Mouse (Mus musculus): ENCODE data around the gene Rbp7. TPM values are rescaled to one million over a fixed set of nuclear protein-coding genes. Genes with fewer than 3 reads are reported as not detected.

The Rbp7 gene
- polyA plus RNA-seq (2012; rRNA removed) = 0.84 TPM in 1 of 2 replicates, not detected in the other

GRCm38 (mm10) chr4:149454879-149455278 lies at the start of gene Rbp7:
Gene Rbp7, minus strand, starts transcription at chr4:149454978.
- TF ChIP-seq CTCF (IDR thresholded peaks at IDR 0.05; ENCODE audit: extremely low read depth, insufficient read depth, low read length) (no peak), POLR2A (IDR thresholded peaks at IDR 0.05; ENCODE audit: extremely low read depth, insufficient read depth, low read length) (no peak)
- H3K4me3 ChIP-seq (ENCODE audit: insufficient read depth, low read length) = no peak within 1 kb of the TSS
- H3K4me1 ChIP-seq (ENCODE audit: control insufficient read depth, insufficient read depth, low read length) = no peaks in the 10 kb centered on the region
- no peak within 1 kb of the TSS for H3K27ac ChIP-seq (ENCODE audit: insufficient read depth, low read length)

- H3K4me3 ChIP-seq (ENCODE audit: insufficient read depth, low read length) = no peak overlapping the region
- no peaks in the 10 kb centered on the region for H3K4me1 ChIP-seq (ENCODE audit: control insufficient read depth, insufficient read depth, low read length)
- H3K27ac ChIP-seq (ENCODE audit: insufficient read depth, low read length) = no peak overlapping the region
- TF ChIP-seq CTCF (IDR thresholded peaks at IDR 0.05; ENCODE audit: extremely low read depth, insufficient read depth, low read length) = no peak
- TF ChIP-seq POLR2A (IDR thresholded peaks at IDR 0.05; ENCODE audit: extremely low read depth, insufficient read depth, low read length) = no peak
Measured at GRCm38 (mm10) chr4:149504363-149504762, 49.6 kb upstream of the Rbp7 start.

GRCm38 (mm10) chr4:149499790-149500189 lies 45.0 kb upstream of the Rbp7 start:
- no peaks in the 10 kb centered on the region for H3K4me1 ChIP-seq (ENCODE audit: control insufficient read depth, insufficient read depth, low read length)
- TF ChIP-seq POLR2A (IDR thresholded peaks at IDR 0.05; ENCODE audit: extremely low read depth, insufficient read depth, low read length) = no peak
- TF ChIP-seq CTCF (IDR thresholded peaks at IDR 0.05; ENCODE audit: extremely low read depth, insufficient read depth, low read length) = no peak
- no peak overlapping the region for H3K27ac ChIP-seq (ENCODE audit: insufficient read depth, low read length)

GRCm38 (mm10) chr4:149498901-149499300 lies 44.1 kb upstream of the Rbp7 start:
- Histone ChIP-seq H3K27ac (ENCODE audit: insufficient read depth, low read length) (no peak overlapping the region), H3K4me3 (ENCODE audit: insufficient read depth, low read length) (no peak overlapping the region), H3K4me1 (ENCODE audit: control insufficient read depth, insufficient read depth, low read length) (no peaks in the 10 kb centered on the region)
- TF ChIP-seq CTCF (IDR thresholded peaks at IDR 0.05; ENCODE audit: extremely low read depth, insufficient read depth, low read length) (no peak), POLR2A (IDR thresholded peaks at IDR 0.05; ENCODE audit: extremely low read depth, insufficient read depth, low read length) (no peak)

More at GRCm38 (mm10) chr4:149499790-149500189, 45.0 kb upstream of the Rbp7 start:
- no peak overlapping the region for H3K4me3 ChIP-seq (ENCODE audit: insufficient read depth, low read length)

- TF ChIP-seq POLR2A (IDR thresholded peaks at IDR 0.05; ENCODE audit: extremely low read depth, insufficient read depth, low read length) (no peak), CTCF (IDR thresholded peaks at IDR 0.05; ENCODE audit: extremely low read depth, insufficient read depth, low read length) (no peak)
- no peak overlapping the region for H3K4me3 ChIP-seq (ENCODE audit: insufficient read depth, low read length)
- peak overlapping the region; percentile 65 for H3K27ac ChIP-seq (ENCODE audit: insufficient read depth, low read length)
- H3K4me1 ChIP-seq (ENCODE audit: control insufficient read depth, insufficient read depth, low read length) = no peaks in the 10 kb centered on the region
Measured at GRCm38 (mm10) chr4:149496612-149497011, 41.8 kb upstream of the Rbp7 start.

- H3K27ac ChIP-seq (ENCODE audit: insufficient read depth, low read length) = no peak overlapping the region
- TF ChIP-seq CTCF (IDR thresholded peaks at IDR 0.05; ENCODE audit: extremely low read depth, insufficient read depth, low read length) = no peak
- TF ChIP-seq POLR2A (IDR thresholded peaks at IDR 0.05; ENCODE audit: extremely low read depth, insufficient read depth, low read length) = no peak
- no peak overlapping the region for H3K4me3 ChIP-seq (ENCODE audit: insufficient read depth, low read length)
- no peaks in the 10 kb centered on the region for H3K4me1 ChIP-seq (ENCODE audit: control insufficient read depth, insufficient read depth, low read length)
Measured at GRCm38 (mm10) chr4:149491151-149491550, 36.4 kb upstream of the Rbp7 start.

- Histone ChIP-seq H3K4me3 (ENCODE audit: insufficient read depth, low read length) (no peak overlapping the region), H3K4me1 (ENCODE audit: control insufficient read depth, insufficient read depth, low read length) (peaks cover under 1% of the 10 kb centered on the region; the same call in 1 of the 2 replicates), H3K27ac (ENCODE audit: insufficient read depth, low read length) (no peak overlapping the region)
- no peak for TF ChIP-seq POLR2A (IDR thresholded peaks at IDR 0.05; ENCODE audit: extremely low read depth, insufficient read depth, low read length)
- TF ChIP-seq CTCF (IDR thresholded peaks at IDR 0.05; ENCODE audit: extremely low read depth, insufficient read depth, low read length) = no peak
Measured at GRCm38 (mm10) chr4:149489415-149490240, 34.9 kb upstream of the Rbp7 start.

- TF ChIP-seq CTCF (IDR thresholded peaks at IDR 0.05; ENCODE audit: extremely low read depth, insufficient read depth, low read length) = no peak
- no peak for TF ChIP-seq POLR2A (IDR thresholded peaks at IDR 0.05; ENCODE audit: extremely low read depth, insufficient read depth, low read length)
- no peak overlapping the region for H3K27ac ChIP-seq (ENCODE audit: insufficient read depth, low read length)
Measured at GRCm38 (mm10) chr4:149487729-149488128, 33.0 kb upstream of the Rbp7 start.

GRCm38 (mm10) chr4:149485825-149486206 lies 31.0 kb upstream of the Rbp7 start:
- H3K4me1 ChIP-seq (ENCODE audit: control insufficient read depth, insufficient read depth, low read length) = peaks cover 3% of the 10 kb centered on the region; the same call in 1 of the 2 replicates
- 0 out of 2 replicates have a peak, but pooled peaks have one; percentile 22 for TF ChIP-seq CTCF (IDR thresholded peaks at IDR 0.05; ENCODE audit: extremely low read depth, insufficient read depth, low read length)
- TF ChIP-seq POLR2A (IDR thresholded peaks at IDR 0.05; ENCODE audit: extremely low read depth, insufficient read depth, low read length) = no peak
- no peak overlapping the region for H3K27ac ChIP-seq (ENCODE audit: insufficient read depth, low read length)
- H3K4me3 ChIP-seq (ENCODE audit: insufficient read depth, low read length) = peak overlapping the region; percentile 74

More at GRCm38 (mm10) chr4:149487729-149488128, 33.0 kb upstream of the Rbp7 start:
- peaks cover 3% of the 10 kb centered on the region; the same call in 1 of the 2 replicates for H3K4me1 ChIP-seq (ENCODE audit: control insufficient read depth, insufficient read depth, low read length)
- H3K4me3 ChIP-seq (ENCODE audit: insufficient read depth, low read length) = no peak overlapping the region

Data from cortical plate, adult 2 months (tissue).